Mouse (Mus musculus): ENCODE measurements around the gene 4933407L21Rik. TPM values are rescaled to one million over a fixed set of nuclear protein-coding genes. Genes with fewer than 3 reads are reported as not detected.

The 4933407L21Rik gene
- polyA plus RNA-seq, 1 experiment = 2.2 TPM

GRCm38 (mm10) chr1:85900521-85901333 is 27.6 kb upstream of the 4933407L21Rik start:
- TF ChIP-seq POLR2A (IDR thresholded peaks at IDR 0.05; ENCODE audit: control insufficient read depth, extremely low read depth, insufficient read depth, low read length, poor library complexity) = no peak
- no peak for TF ChIP-seq CTCF (IDR thresholded peaks at IDR 0.05; ENCODE audit: borderline replicate concordance, control insufficient read depth, extremely low read depth, insufficient read depth, low read length, poor library complexity)
- H3K27ac ChIP-seq (ENCODE audit: control insufficient read depth, insufficient read depth, low read length) = no peak overlapping the region
- no peak overlapping the region for H3K4me3 ChIP-seq (ENCODE audit: control insufficient read depth, insufficient read depth, low read length)
- DNase-seq = no peak
- H3K27me3 ChIP-seq (ENCODE audit: control insufficient read depth, insufficient read depth, low read length) = no peaks in the 10 kb centered on the region
- WGBS = 77% methylated on average over 7 of the region's 7 CpGs
- H3K36me3 ChIP-seq (ENCODE audit: control insufficient read depth, insufficient read depth, low read length) = peaks cover 15% of the 10 kb centered on the region
- H3K4me1 ChIP-seq (replicated peaks; ENCODE audit: control insufficient read depth, insufficient read depth, low read length) = peaks cover 16% of the 10 kb centered on the region

- Histone ChIP-seq H3K36me3 (ENCODE audit: control insufficient read depth, insufficient read depth, low read length) (peaks cover 22% of the 10 kb centered on the region), H3K27me3 (ENCODE audit: control insufficient read depth, insufficient read depth, low read length) (no peaks in the 10 kb centered on the region), H3K27ac (ENCODE audit: control insufficient read depth, insufficient read depth, low read length) (no peak overlapping the region; the same call in 1 of the 2 replicates), H3K4me1 (replicated peaks; ENCODE audit: control insufficient read depth, insufficient read depth, low read length) (peaks cover 8% of the 10 kb centered on the region), H3K4me3 (ENCODE audit: control insufficient read depth, insufficient read depth, low read length) (no peak overlapping the region)
- no peak for DNase-seq
- 64% methylated on average over 3 of the region's 3 CpGs for WGBS
- TF ChIP-seq CTCF (IDR thresholded peaks at IDR 0.05; ENCODE audit: borderline replicate concordance, control insufficient read depth, extremely low read depth, insufficient read depth, low read length, poor library complexity) = no peak
- no peak for TF ChIP-seq POLR2A (IDR thresholded peaks at IDR 0.05; ENCODE audit: control insufficient read depth, extremely low read depth, insufficient read depth, low read length, poor library complexity)
Measured at GRCm38 (mm10) chr1:85901516-85902107, 26.7 kb upstream of the 4933407L21Rik start.

DNA sequence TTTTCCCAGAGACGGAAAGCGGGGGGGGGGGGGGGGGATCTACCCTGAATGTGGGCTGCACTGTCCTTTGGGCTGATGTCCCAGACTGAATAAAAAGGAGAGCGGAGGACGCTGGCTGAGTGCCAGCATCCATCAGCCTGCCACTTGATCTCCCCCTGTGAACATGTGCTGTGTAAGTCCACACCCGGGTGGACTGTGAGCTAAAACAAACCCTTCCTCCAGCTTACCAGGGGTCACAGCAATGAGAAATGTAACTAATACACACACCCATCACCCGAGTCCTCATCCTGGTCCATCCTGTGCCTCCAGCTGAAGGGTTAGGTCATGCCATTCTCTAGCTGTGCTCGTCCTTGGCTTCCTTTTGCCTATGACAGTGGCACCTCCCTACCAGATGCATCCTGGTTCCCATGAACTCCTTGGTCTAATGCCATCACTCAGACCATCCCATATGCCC is 26.1 kb upstream of the 4933407L21Rik start:
- Histone ChIP-seq H3K27me3 (ENCODE audit: control insufficient read depth, insufficient read depth, low read length) (no peaks in the 10 kb centered on the region), H3K4me3 (ENCODE audit: control insufficient read depth, insufficient read depth, low read length) (no peak overlapping the region), H3K36me3 (ENCODE audit: control insufficient read depth, insufficient read depth, low read length) (peaks cover 24% of the 10 kb centered on the region), H3K27ac (ENCODE audit: control insufficient read depth, insufficient read depth, low read length) (no peak overlapping the region), H3K4me1 (replicated peaks; ENCODE audit: control insufficient read depth, insufficient read depth, low read length) (peaks cover 3% of the 10 kb centered on the region)
- DNase-seq = no peak
- TF ChIP-seq POLR2A (IDR thresholded peaks at IDR 0.05; ENCODE audit: control insufficient read depth, extremely low read depth, insufficient read depth, low read length, poor library complexity) (no peak), CTCF (IDR thresholded peaks at IDR 0.05; ENCODE audit: borderline replicate concordance, control insufficient read depth, extremely low read depth, insufficient read depth, low read length, poor library complexity) (no peak)
- 86% methylated on average over 7 of the region's 7 CpGs for WGBS

DNA sequence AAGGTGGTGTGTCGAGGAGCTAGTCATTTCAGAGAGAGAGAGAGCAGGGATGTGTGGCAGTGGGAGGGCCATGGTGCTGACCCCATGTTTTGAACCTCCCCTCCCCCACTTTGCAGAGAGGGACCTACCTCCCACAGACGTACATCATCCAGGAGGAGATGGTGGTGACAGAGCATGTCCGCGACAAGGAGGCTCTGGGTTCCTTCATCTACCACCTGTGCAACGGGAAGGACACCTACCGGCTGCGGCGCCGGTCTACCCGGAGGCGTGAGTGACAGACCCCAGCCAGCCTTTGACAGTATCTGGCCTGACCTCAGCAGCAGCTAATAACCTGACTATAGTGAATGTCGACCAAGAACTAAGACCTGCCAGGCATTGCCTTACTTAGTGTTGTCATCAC is 21.4 kb upstream of the 4933407L21Rik start:
- H3K27ac ChIP-seq (ENCODE audit: control insufficient read depth, insufficient read depth, low read length) = no peak overlapping the region
- no peaks in the 10 kb centered on the region for H3K4me1 ChIP-seq (replicated peaks; ENCODE audit: control insufficient read depth, insufficient read depth, low read length)
- no peak for DNase-seq
- peaks cover 37% of the 10 kb centered on the region for H3K36me3 ChIP-seq (ENCODE audit: control insufficient read depth, insufficient read depth, low read length)
- TF ChIP-seq CTCF (IDR thresholded peaks at IDR 0.05; ENCODE audit: borderline replicate concordance, control insufficient read depth, extremely low read depth, insufficient read depth, low read length, poor library complexity) (no peak), POLR2A (IDR thresholded peaks at IDR 0.05; ENCODE audit: control insufficient read depth, extremely low read depth, insufficient read depth, low read length, poor library complexity) (no peak)
- 93% methylated on average over 12 of the region's 12 CpGs for WGBS
- no peaks in the 10 kb centered on the region for H3K27me3 ChIP-seq (ENCODE audit: control insufficient read depth, insufficient read depth, low read length)
- no peak overlapping the region for H3K4me3 ChIP-seq (ENCODE audit: control insufficient read depth, insufficient read depth, low read length)

DNA sequence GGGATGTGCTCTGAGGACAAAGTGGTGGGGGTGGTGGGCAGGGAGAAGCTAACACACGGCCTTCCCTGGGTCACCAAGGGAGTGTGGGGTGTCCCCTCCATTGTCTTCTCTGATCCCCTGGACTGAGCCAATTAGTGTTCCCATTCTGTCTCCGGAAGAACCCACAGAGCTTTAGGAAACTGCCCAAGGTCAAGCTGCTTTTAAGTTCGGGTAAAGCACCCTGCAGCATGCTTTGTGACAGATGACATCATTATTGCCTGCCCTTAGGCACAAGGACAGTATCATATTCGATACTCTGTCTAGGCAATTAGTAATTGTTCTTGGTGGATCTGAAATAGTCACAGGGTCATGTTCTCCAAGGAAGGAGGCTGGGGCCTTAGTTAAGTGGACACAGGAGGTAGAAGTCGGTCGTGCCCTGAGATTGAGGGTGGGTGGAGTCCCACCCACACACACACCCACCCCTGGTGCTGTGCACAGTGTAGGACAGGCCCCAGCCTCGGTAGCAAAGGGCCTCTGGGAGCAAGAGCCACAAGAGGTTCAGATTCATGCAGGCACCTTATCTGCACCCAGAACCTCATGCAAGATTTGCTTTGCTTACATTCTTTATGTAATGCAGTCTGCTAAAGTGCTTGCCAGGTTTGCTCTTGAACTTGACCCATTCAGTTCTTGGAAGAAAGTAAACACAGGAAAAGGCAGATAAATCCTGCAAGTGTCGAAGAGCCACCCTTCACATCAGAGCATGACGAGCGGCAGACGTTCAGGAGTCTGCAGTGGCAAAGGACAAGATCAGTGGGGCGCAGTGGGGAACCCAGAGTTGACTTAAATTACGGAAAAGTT is 19.3 kb upstream of the 4933407L21Rik start:
- WGBS = 87% methylated on average over 13 of the region's 13 CpGs
- no peak overlapping the region for H3K4me3 ChIP-seq (ENCODE audit: control insufficient read depth, insufficient read depth, low read length)
- TF ChIP-seq CTCF (IDR thresholded peaks at IDR 0.05; ENCODE audit: borderline replicate concordance, control insufficient read depth, extremely low read depth, insufficient read depth, low read length, poor library complexity) (no peak), POLR2A (IDR thresholded peaks at IDR 0.05; ENCODE audit: control insufficient read depth, extremely low read depth, insufficient read depth, low read length, poor library complexity) (no peak)
- H3K27ac ChIP-seq (ENCODE audit: control insufficient read depth, insufficient read depth, low read length) = no peak overlapping the region
- H3K4me1 ChIP-seq (replicated peaks; ENCODE audit: control insufficient read depth, insufficient read depth, low read length) = no peaks in the 10 kb centered on the region
- peaks cover 34% of the 10 kb centered on the region for H3K36me3 ChIP-seq (ENCODE audit: control insufficient read depth, insufficient read depth, low read length)
- DNase-seq = no peak
- H3K27me3 ChIP-seq (ENCODE audit: control insufficient read depth, insufficient read depth, low read length) = no peaks in the 10 kb centered on the region
